Mouse (Mus musculus) cerebellum, adult 2 months (tissue): ENCODE results near the gene Prpf38b. TPM values are rescaled to one million over a fixed set of nuclear protein-coding genes. Genes with fewer than 3 reads are reported as not detected.
"Not testable (repeated sequence)": the region's sequence is repeated elsewhere in the genome, so short reads cannot be mapped to it uniquely, and the experiment has no call there.

Experiments used
- DNase-seq, 2 experiments: peaks; one replicate each; pipeline ENCODE4 v3.0.0; 2021
- H3K27ac ChIP-seq: fragments of 200-500 bp; 2 replicates; pipeline ENCODE4 v1.5.1; 2012; ENCODE audit warnings: low read length, control low read depth, inconsistent platforms; ENCODE audit not compliant: insufficient read depth
- H3K27me3 ChIP-seq: fragments of 200-500 bp; 2 replicates; pipeline ENCODE4 v1.6.1; 2012; ENCODE audit warnings: inconsistent platforms, mild to moderate bottlenecking, low read length, moderate library complexity; ENCODE audit not compliant: control insufficient read depth, insufficient read depth
- H3K4me1 ChIP-seq: fragments of 200-500 bp; 2 replicates; pipeline ENCODE4 v1.6.1; 2011; ENCODE audit warnings: low read length; ENCODE audit not compliant: control insufficient read depth, insufficient read depth
- H3K4me3 ChIP-seq: fragments of 200-500 bp; replicated peaks from 2 replicates; pipeline ENCODE3; 2011; ENCODE audit warnings: mild to moderate bottlenecking, low read depth, low read length, control low read depth; ENCODE audit not compliant: insufficient read depth
- CTCF ChIP-seq: fragments of 200-500 bp; IDR thresholded peaks from 2 replicates; pipeline ENCODE4 v1.5.1; 2011; ENCODE audit warnings: low read depth, mild to moderate bottlenecking, control low read depth, low read length, moderate library complexity, borderline replicate concordance; ENCODE audit not compliant: insufficient read depth
- POLR2A ChIP-seq: fragments of 200-500 bp; IDR thresholded peaks from 2 replicates; pipeline ENCODE4 v1.6.1; 2011; ENCODE audit warnings: low read length, control low read depth, borderline replicate concordance; ENCODE audit not compliant: insufficient read depth
- WGBS: fragments of 180-500 bp; shearing (Covaris S2); methylation state at CpG from one replicate; pipeline ENCODE4 v1.1.7; 2018; 5-methylcytosine and 5-hydroxymethylcytosine counted together
- polyA plus RNA-seq: library from polyadenylated mRNA; depleted of rRNA; stranded (reverse); fragments of >200 nt; gene quantifications from 2 replicates; pipeline ENCODE4 v1.2.3, GENCODE M21; 2012

Prpf38b gene
- polyA plus RNA-seq, 1 experiment: 119 TPM

- no peak overlapping the region for H3K27ac ChIP-seq
- WGBS: 81% methylated on average over 4 of the region's 4 CpGs
- TF ChIP-seq POLR2A (no peak), CTCF (no peak)
- H3K27me3 ChIP-seq: no peaks in the 10 kb centered on the region
- H3K4me1 ChIP-seq: no peaks in the 10 kb centered on the region
- no peak overlapping the region for H3K4me3 ChIP-seq
- DNase-seq: no peak
Observed at GRCm38 (mm10) chr3:108892914-108893313, 18.6 kb downstream of the Prpf38b start.

- H3K27ac ChIP-seq: no peak overlapping the region
Observed at GRCm38 (mm10) chr3:108892080-108892479, 19.4 kb downstream of the Prpf38b start.

DNA sequence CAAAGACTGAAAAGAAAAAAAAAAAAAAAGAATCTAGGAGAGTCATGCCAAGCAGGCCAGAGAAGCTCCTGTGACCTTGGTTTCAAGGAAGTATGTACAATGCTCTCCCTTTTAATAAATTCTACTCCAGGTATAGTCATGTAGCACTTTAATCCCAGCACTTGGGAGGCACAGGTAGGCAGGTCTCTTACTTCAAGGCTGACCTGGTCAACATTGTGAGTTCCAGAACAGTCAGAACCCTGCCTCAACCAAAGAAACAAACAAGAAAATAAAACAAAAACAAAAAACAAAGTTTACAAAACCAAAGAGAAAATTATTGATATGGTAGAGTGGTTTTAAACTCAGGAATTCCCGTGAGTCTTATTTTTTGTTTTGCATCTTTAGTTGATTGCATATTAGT lies 21.6 kb downstream of the Prpf38b start, which contains the start of gene Fndc7:
Fndc7 (minus strand) TSS at position 101 of the 400 bp plus-strand sequence.
- Histone ChIP-seq H3K4me3 (no peak within 1 kb of the TSS), H3K27me3 (no peaks in the 10 kb centered on the region), H3K4me1 (no peaks in the 10 kb centered on the region), H3K27ac (no peak within 1 kb of the TSS)
- 100% methylated on average over 1 of the region's 1 CpGs for WGBS
- TF ChIP-seq POLR2A (no peak), CTCF (no peak)
- no peak for DNase-seq

More at GRCm38 (mm10) chr3:108892080-108892479, 19.4 kb downstream of the Prpf38b start:
- H3K27me3 ChIP-seq: no peaks in the 10 kb centered on the region
- TF ChIP-seq CTCF (no peak), POLR2A (no peak)
- DNase-seq: no peak
- WGBS: 65% methylated on average over 1 of the region's 1 CpGs
- no peak overlapping the region for H3K4me3 ChIP-seq
- H3K4me1 ChIP-seq: no peaks in the 10 kb centered on the region

DNA sequence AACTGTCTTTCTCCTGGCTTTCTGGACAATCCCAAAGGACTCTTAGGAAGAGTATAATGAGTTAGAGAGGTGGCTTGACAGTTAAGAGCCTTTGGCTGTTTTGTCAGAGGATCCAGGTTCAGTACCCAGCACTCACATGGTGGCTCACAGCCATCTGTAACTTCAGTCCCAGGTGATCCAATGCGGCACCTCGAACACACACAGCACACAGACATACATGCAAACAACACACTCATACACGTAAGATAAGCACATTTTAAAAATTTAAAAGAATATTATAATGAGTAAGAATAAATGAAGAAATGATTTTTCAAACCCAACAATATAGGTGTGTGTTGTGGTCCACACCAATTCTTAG lies 23.9 kb downstream of the Prpf38b start:
- WGBS: 96% methylated on average over 3 of the region's 3 CpGs
- TF ChIP-seq CTCF (no peak), POLR2A (no peak)
- Histone ChIP-seq H3K4me1 (no peaks in the 10 kb centered on the region), H3K27me3 (no peaks in the 10 kb centered on the region), H3K4me3 (no peak overlapping the region), H3K27ac (no peak overlapping the region)
- DNase-seq: no peak

GRCm38 (mm10) chr3:108886934-108887617 lies 24.5 kb downstream of the Prpf38b start:
- no peak for DNase-seq
- Histone ChIP-seq H3K4me3 (no peak overlapping the region), H3K27ac (no peak overlapping the region), H3K4me1 (no peaks in the 10 kb centered on the region), H3K27me3 (no peaks in the 10 kb centered on the region)
- TF ChIP-seq CTCF (no peak), POLR2A (no peak)
- 76% methylated on average over 12 of the region's 12 CpGs for WGBS

DNA sequence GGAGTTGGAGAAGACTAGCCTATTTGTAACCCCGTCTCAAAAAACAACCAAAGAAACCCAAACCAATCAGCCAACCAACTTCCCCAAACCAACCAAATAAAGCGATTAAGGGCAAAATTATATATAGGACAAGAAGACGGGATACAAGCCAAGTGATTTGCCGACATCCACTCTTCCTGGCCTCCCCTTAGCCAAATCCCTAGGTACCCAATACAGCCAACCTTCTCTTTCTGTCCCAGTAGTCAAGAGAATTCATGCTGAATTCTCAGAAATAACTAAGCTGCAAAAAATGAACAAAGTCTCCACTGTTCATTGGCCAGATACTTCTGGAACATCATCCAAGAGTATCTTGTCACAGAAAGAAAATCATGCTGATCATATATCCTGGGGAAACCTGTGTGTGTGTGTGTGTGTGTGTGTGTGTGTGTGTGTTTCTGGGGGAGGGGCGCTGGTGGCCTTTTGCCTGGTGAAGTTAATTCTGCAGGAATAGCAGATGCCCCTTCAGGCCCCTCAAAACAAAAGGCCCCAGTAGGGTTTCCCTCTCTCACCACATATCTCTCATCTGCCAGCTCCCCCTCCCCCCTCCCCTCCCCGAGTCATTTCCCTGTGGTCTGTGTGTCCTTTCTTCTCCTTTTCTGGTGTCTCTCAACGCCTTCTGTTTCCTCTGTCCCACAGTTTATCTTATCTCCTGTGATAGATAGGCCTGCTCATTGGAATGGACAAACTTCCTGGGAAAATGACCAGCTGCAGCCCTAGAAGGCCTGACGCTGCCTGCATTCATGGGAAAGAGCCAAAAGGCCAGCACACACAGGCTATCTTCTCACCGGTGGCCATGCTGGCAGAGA lies 25.6 kb downstream of the Prpf38b start:
- no peak for TF ChIP-seq CTCF
- no peaks in the 10 kb centered on the region for H3K27me3 ChIP-seq
- WGBS: 28% methylated on average over 9 of the region's 9 CpGs
- H3K4me1 ChIP-seq: no peaks in the 10 kb centered on the region
- H3K27ac ChIP-seq: no peak overlapping the region
- H3K4me3 ChIP-seq: no peak overlapping the region
- no peak for DNase-seq

- H3K4me1 ChIP-seq: no peaks in the 10 kb centered on the region
- 59% methylated on average over 8 of the region's 8 CpGs for WGBS
- DNase-seq: no peak
- H3K27me3 ChIP-seq: no peaks in the 10 kb centered on the region
- no peak overlapping the region for H3K27ac ChIP-seq
- TF ChIP-seq POLR2A (no peak), CTCF (no peak)
- H3K4me3 ChIP-seq: no peak overlapping the region
Observed at GRCm38 (mm10) chr3:108884706-108885289, 26.7 kb downstream of the Prpf38b start.

DNA sequence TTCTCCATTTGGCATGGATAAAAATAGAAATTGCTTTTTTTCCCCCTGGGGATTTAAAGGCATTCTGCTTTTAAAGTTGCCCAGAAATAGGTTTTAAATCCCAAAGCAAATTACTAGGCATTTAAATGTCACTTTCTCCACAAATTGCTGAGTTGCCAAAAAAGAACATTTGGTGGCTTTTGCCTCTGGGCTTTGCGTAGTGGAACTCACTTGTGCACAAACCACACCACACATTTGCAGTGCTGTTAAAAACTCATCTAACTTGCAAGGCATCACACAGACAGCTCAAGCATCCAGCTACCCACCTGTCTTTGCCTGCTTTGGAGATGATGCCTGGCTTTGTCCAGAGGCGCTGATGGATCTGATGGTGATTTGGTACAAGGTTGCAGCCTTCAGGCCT lies 28.5 kb downstream of the Prpf38b start:
- DNase-seq: no peak
- Histone ChIP-seq H3K4me1 (no peaks in the 10 kb centered on the region), H3K27ac (no peak overlapping the region), H3K4me3 (no peak overlapping the region), H3K27me3 (no peaks in the 10 kb centered on the region)
- WGBS: 84% methylated on average over 2 of the region's 2 CpGs
- TF ChIP-seq POLR2A (no peak), CTCF (no peak)

DNA sequence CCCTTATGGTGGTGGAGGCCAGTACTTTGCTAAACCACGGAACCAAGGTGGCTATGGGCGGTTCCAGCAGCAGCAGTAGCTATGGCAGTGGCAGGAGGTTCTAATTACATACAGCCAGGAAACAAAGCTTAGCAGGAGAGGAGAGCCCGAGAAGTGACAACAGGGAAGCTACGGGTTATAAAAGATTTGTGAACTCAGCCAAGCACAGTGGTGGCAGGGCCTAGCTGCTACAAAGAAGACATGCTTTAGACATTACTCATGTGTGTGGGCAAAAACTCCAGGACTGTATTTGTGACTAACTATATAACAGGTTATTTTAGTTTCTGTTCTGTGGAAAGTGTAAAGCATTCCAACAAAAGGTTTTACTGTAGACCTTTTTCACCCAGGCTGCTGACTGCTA lies 29.7 kb downstream of the Prpf38b start:
- WGBS: 67% methylated on average over 4 of the region's 4 CpGs
- not testable (repeated sequence) for H3K4me3 ChIP-seq, H3K27me3 ChIP-seq, DNase-seq, H3K4me1 ChIP-seq, H3K27ac ChIP-seq
